Mouse (Mus musculus) hindbrain, embryonic 10.5 days (tissue): ENCODE measurements around the gene Jpt2. TPM values are rescaled to one million over a fixed set of nuclear protein-coding genes. Genes with fewer than 3 reads are reported as not detected.
A peak's percentile ranks its signal among the peaks of the same experiment; 100 is the strongest.

Experiments used
- DNase-seq: peaks from one replicate; pipeline ENCODE4 v3.0.0-alpha.2; 2017; ENCODE audit warnings: low spot score
- H3K27ac ChIP-seq: fragments of 300-500 bp; sonication (generic); 2 replicates; pipeline ENCODE4 v1.5.1; 2016; ENCODE audit warnings: mild to moderate bottlenecking, moderate library complexity
- H3K27me3 ChIP-seq: fragments of 300-500 bp; sonication (generic); 2 replicates; pipeline ENCODE4 v1.6.1; 2016; ENCODE audit warnings: mild to moderate bottlenecking; ENCODE audit not compliant: poor library complexity, insufficient read depth, severe bottlenecking
- H3K36me3 ChIP-seq: fragments of 300-500 bp; sonication (generic); 2 replicates; pipeline ENCODE4 v1.6.1; 2016; ENCODE audit warnings: mild to moderate bottlenecking, moderate library complexity
- H3K4me1 ChIP-seq: fragments of 300-500 bp; sonication (generic); replicated peaks from 2 replicates; pipeline ENCODE4 v1.6.1; 2016; ENCODE audit warnings: mild to moderate bottlenecking
- H3K4me3 ChIP-seq: fragments of 300-500 bp; sonication (generic); 2 replicates; pipeline ENCODE4 v1.5.1; 2016; ENCODE audit warnings: mild to moderate bottlenecking, moderate library complexity
- H3K9me3 ChIP-seq: fragments of 300-500 bp; sonication (generic); 2 replicates; pipeline ENCODE4 v1.6.1; 2016; ENCODE audit warnings: mild to moderate bottlenecking, moderate library complexity
- WGBS: fragments of 180-500 bp; shearing (Covaris S2); methylation state at CpG from one replicate; pipeline ENCODE4 v1.1.7; 2016; 5-methylcytosine and 5-hydroxymethylcytosine counted together
- polyA plus RNA-seq: library from polyadenylated mRNA; unstranded; fragments of >200 nt; fragmentation: Nextera tagmentation; extraction: Ambion mirVana; gene quantifications from 2 replicates; pipeline ENCODE4 v1.2.1, GENCODE M21; 2016

The Jpt2 gene
- polyA plus RNA-seq, 1 experiment from 2014 or later = 358 TPM

GRCm38 (mm10) chr17:24900014-24900413 is 60.5 kb downstream of the Jpt2 start:
- H3K36me3 ChIP-seq = peaks cover 84% of the 10 kb centered on the region
- no peak overlapping the region for H3K4me3 ChIP-seq
- no peak overlapping the region for H3K27ac ChIP-seq
- DNase-seq = no peak
- no peaks in the 10 kb centered on the region for H3K27me3 ChIP-seq
- WGBS = 95% methylated on average over 6 of the region's 6 CpGs
- peaks cover 35% of the 10 kb centered on the region for H3K4me1 ChIP-seq
- no peaks in the 10 kb centered on the region for H3K9me3 ChIP-seq

GRCm38 (mm10) chr17:24899153-24899552 is 61.3 kb downstream of the Jpt2 start:
- WGBS = 90% methylated on average over 5 of the region's 5 CpGs
- H3K27me3 ChIP-seq = no peaks in the 10 kb centered on the region
- H3K4me3 ChIP-seq = peak overlapping the region; percentile 18; the same call in 1 of the 2 replicates
- peaks cover 41% of the 10 kb centered on the region for H3K4me1 ChIP-seq
- no peak for DNase-seq
- H3K36me3 ChIP-seq = peaks cover 76% of the 10 kb centered on the region
- no peaks in the 10 kb centered on the region for H3K9me3 ChIP-seq
- no peak overlapping the region for H3K27ac ChIP-seq

- Histone ChIP-seq H3K36me3 (peaks cover 70% of the 10 kb centered on the region), H3K27ac (no peak overlapping the region), H3K27me3 (no peaks in the 10 kb centered on the region), H3K4me3 (peak overlapping the region; percentile 94), H3K4me1 (peaks cover 50% of the 10 kb centered on the region), H3K9me3 (no peaks in the 10 kb centered on the region)
- no peak for DNase-seq
- WGBS = 76% methylated on average over 4 of the region's 4 CpGs
These were observed 62.2 kb downstream of the Jpt2 start for GRCm38 (mm10) chr17:24898041-24898854.

GRCm38 (mm10) chr17:24897600-24897999 is 62.9 kb downstream of the Jpt2 start:
- 88% methylated on average over 4 of the region's 4 CpGs for WGBS
- H3K27me3 ChIP-seq = no peaks in the 10 kb centered on the region
- H3K4me1 ChIP-seq = peaks cover 52% of the 10 kb centered on the region
- H3K9me3 ChIP-seq = no peaks in the 10 kb centered on the region
- H3K36me3 ChIP-seq = peaks cover 70% of the 10 kb centered on the region
- H3K27ac ChIP-seq = no peak overlapping the region
- no peak for DNase-seq
- H3K4me3 ChIP-seq = peak overlapping the region; percentile 94

- peak overlapping the region; percentile 94 for H3K4me3 ChIP-seq
- H3K4me1 ChIP-seq = peaks cover 52% of the 10 kb centered on the region
- H3K36me3 ChIP-seq = peaks cover 70% of the 10 kb centered on the region
- no peak for DNase-seq
- WGBS = 39% methylated on average over 11 of the region's 11 CpGs
- H3K9me3 ChIP-seq = no peaks in the 10 kb centered on the region
- peak overlapping the region; percentile 93 for H3K27ac ChIP-seq
- H3K27me3 ChIP-seq = no peaks in the 10 kb centered on the region
These were observed 63.6 kb downstream of the Jpt2 start for GRCm38 (mm10) chr17:24896993-24897269.

- Histone ChIP-seq H3K9me3 (no peaks in the 10 kb centered on the region), H3K4me3 (peak within 1 kb of the TSS; percentile 94), H3K27me3 (no peaks in the 10 kb centered on the region), H3K27ac (peak within 1 kb of the TSS; percentile 93), H3K36me3 (peaks cover 70% of the 10 kb centered on the region), H3K4me1 (peaks cover 52% of the 10 kb centered on the region)
- DNase-seq = peak; percentile 78
- under 1% methylated on average over 50 of the region's 50 CpGs for WGBS
These were observed 64.1 kb downstream of the Jpt2 start, which contains the start of gene Nme3 for GRCm38 (mm10) chr17:24896241-24896992. Nme3 (plus strand) TSS chr17:24896500.

GRCm38 (mm10) chr17:24895571-24896240 is 64.8 kb downstream of the Jpt2 start:
- Histone ChIP-seq H3K4me1 (peaks cover 52% of the 10 kb centered on the region), H3K27me3 (no peaks in the 10 kb centered on the region), H3K9me3 (no peaks in the 10 kb centered on the region), H3K27ac (peak overlapping the region; percentile 93), H3K4me3 (peak overlapping the region; percentile 94), H3K36me3 (peaks cover 70% of the 10 kb centered on the region)
- WGBS = 14% methylated on average over 23 of the region's 23 CpGs
- DNase-seq = no peak

- H3K27me3 ChIP-seq = no peaks in the 10 kb centered on the region
- no peaks in the 10 kb centered on the region for H3K9me3 ChIP-seq
- WGBS = under 1% methylated on average over 62 of the region's 62 CpGs
- peak; percentile 90 for DNase-seq
- H3K4me1 ChIP-seq = peaks cover 52% of the 10 kb centered on the region
- peaks cover 70% of the 10 kb centered on the region for H3K36me3 ChIP-seq
- H3K4me3 ChIP-seq = peak within 1 kb of the TSS; percentile 94
- peak within 1 kb of the TSS; percentile 93 for H3K27ac ChIP-seq
These were observed 65.4 kb downstream of the Jpt2 start, which contains the start of the genes Eme2 and Mrps34 for GRCm38 (mm10) chr17:24894995-24895547. Eme2 (minus strand) TSS chr17:24895087. Mrps34 (plus strand) TSS chr17:24895116.

- 10% methylated on average over 31 of the region's 31 CpGs for WGBS
- no peaks in the 10 kb centered on the region for H3K9me3 ChIP-seq
- H3K36me3 ChIP-seq = peaks cover 70% of the 10 kb centered on the region
- H3K4me1 ChIP-seq = peaks cover 52% of the 10 kb centered on the region
- H3K27me3 ChIP-seq = no peaks in the 10 kb centered on the region
- H3K4me3 ChIP-seq = peak overlapping the region; percentile 94
- H3K27ac ChIP-seq = peak overlapping the region; percentile 93
- no peak for DNase-seq
These were observed 66.2 kb downstream of the Jpt2 start for GRCm38 (mm10) chr17:24894061-24894994.

- Histone ChIP-seq H3K4me1 (peaks cover 48% of the 10 kb centered on the region), H3K36me3 (peaks cover 68% of the 10 kb centered on the region), H3K9me3 (no peaks in the 10 kb centered on the region), H3K4me3 (peak overlapping the region; percentile 94; the same call in 1 of the 2 replicates), H3K27ac (no peak overlapping the region), H3K27me3 (no peaks in the 10 kb centered on the region)
- no peak for DNase-seq
- WGBS = 99% methylated on average over 2 of the region's 2 CpGs
These were observed 67.2 kb downstream of the Jpt2 start for GRCm38 (mm10) chr17:24893276-24893675.

- Histone ChIP-seq H3K36me3 (peaks cover 63% of the 10 kb centered on the region), H3K27me3 (no peaks in the 10 kb centered on the region), H3K4me1 (peaks cover 47% of the 10 kb centered on the region), H3K9me3 (no peaks in the 10 kb centered on the region), H3K4me3 (peak overlapping the region; percentile 27), H3K27ac (no peak overlapping the region)
- DNase-seq = no peak
- WGBS = 89% methylated on average over 12 of the region's 12 CpGs
These were observed 67.7 kb downstream of the Jpt2 start for GRCm38 (mm10) chr17:24892785-24893184.
